Mouse (Mus musculus): ENCODE data around the gene Pah. TPM values are rescaled to one million over a fixed set of nuclear protein-coding genes. Genes with fewer than 3 reads are reported as not detected.

Gene Pah
- polyA plus RNA-seq, 1 experiment from 2014 or later, result 0.46 TPM

Other genes starting within 250 kb of the Pah start
- 42.4 and 51.0 TPM in 2 replicates for gene Ascl1, start 28.1 kb upstream of the Pah start, polyA plus RNA-seq (2014; fragmentation: Nextera tagmentation; extraction: Ambion mirVana)

All from hindbrain, embryonic 11.5 days (tissue).